Mouse (Mus musculus) ovary, postnatal 14 days (tissue): ENCODE measurements around the gene Tex101.
"Not testable (repeated sequence)": the region's sequence is repeated elsewhere in the genome, so short reads cannot be mapped to it uniquely, and the experiment has no call there.

ENCODE experiments used
- DNase-seq: peaks from one replicate; pipeline ENCODE4 v3.0.0; 2022; ENCODE audit warnings: low spot score

Gene Tex101

DNA sequence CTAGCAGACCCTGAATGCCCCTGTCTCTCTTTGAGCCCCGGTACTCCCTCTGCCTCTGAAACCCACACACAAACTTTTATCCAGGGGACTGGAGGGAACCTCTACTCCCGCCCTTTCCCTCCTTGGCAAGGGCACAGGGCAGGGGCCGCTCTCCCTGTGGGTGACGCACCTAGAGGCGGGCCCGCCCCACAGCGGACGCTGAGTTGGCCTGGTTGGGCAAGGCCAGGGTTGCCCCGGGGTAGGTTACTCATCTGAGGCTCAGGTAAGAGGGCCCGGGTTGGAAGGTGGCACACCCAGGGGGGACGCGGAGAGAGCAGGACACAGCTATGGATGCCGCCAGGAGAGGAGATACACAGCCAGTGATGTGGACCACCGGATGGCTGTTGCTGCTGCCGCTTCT is 40.2 kb downstream of the Tex101 start, which contains the start of gene Lypd3:
Lypd3 (plus strand) TSS at position 287 of the 400 bp plus-strand sequence.
- DNase-seq = no peak

DNA sequence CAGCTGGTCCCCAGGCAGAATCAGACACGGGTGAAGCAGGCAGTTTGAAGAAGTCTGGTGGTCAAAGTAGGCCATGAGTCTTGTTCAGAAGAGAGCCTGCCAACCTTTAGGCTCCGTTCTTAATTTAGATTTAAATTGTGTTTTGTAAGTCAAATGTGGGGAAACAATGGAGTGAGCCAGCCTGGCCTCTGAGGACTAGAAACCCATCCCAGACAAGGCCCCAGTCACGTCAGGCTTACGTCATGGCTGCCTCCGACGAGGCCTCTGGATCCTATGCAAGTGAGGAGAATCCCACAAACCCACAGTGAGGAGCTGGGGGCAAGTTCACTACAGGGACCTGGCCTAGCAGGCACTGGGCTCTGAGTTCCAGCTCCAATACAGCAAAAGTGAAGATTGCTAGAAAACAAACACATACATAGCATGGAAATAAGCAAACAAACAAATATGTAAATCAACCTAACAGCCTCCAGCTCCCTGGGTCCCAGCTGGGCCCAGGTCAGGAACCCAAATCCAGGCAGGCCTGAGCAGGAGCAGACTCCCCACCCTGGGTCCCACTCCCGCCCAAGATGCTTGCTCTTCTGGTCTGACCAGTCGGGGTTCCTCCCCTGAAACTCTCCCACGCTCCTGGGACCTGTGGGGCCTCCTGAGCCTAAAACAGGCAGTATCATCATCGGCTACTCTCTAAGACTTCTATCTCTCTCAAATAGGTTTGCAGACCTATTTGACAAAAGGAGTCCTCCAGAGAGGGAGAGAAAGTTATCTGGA is 46.2 kb downstream of the Tex101 start:
- no peak for DNase-seq

DNA sequence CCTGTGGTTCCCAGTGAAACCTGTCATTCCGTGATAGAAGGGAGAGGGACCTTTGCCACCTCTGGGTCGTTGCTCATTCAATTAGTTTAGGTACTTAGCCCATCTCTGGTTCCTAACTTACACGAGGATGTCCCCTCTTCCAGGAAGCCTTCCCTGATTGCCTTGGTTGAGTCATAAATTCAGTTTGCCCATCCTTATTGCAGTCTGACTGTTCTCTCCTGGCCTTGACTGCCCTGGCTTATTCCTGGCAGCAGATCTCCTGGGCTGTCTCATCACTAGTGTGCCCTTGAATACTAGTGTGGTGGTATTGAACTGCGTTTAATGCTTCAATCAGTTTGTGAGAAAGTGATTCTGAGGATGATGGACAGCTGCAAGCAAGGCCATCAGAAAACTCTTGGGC is 46.8 kb downstream of the Tex101 start:
- no peak for DNase-seq

DNA sequence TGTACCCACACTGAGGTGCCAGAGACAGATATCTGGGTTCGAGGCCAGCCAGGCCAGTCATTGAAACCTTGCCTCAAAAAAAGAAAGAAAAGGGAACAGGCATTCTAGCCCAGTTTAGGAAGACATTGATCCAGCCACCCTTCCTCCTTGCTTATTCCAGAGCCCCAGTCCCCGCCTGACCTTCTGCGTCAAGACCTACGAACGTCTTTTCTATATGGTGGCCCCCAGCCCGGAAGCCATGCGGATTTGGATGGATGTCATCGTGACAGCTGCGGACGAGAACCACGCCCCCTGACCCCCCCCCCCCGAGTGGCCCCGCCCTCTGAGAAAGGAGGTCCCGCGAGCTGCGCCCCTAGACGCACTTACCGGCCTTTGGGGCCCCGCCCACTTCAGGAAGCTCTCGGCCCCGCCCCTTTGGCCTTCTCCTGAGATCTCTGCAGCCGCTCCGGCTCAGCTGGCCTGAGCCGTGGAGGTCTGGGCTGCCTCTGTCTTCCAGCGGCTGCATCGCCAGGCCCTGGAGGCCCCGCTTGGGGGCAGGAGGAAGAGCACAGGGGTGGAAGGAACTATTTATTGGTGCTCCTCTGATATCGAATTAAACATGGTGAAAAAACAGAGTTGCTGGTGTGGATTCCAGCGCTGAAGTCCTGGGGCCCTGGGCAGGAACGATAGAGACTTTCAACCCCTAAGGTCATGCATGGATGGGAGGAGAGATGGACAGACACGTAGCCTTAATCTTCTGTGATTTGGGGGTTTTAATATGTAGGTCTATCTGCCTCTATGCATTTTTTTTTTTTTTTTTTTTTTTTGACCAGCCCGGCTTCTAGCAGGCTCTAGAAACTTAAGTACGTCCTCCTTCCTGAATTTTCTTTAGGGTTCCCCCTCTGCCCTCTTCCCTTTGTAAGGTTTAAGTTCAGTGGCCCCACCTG is 47.5 kb downstream of the Tex101 start:
- DNase-seq = peak; percentile 61

DNA sequence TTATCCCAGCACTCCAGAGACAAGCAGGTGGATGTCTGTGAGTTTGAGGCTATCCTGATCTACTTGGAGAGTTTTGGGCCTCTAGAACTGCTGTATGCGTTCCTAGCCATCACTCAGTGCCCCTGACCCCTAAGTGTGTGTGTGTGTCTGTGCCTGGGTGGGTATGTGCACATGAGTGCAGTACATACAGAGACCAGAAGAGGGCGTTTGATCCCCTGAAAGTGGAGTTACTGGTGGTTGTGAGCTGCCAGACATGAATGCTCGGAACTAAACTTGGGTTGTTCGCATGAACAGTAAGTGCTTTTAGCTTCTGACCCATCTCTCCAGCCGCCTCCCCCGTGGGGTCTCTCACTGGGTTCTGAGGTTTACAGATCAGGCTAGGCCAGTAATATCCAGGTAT is 53.5 kb downstream of the Tex101 start:
- no peak for DNase-seq

DNA sequence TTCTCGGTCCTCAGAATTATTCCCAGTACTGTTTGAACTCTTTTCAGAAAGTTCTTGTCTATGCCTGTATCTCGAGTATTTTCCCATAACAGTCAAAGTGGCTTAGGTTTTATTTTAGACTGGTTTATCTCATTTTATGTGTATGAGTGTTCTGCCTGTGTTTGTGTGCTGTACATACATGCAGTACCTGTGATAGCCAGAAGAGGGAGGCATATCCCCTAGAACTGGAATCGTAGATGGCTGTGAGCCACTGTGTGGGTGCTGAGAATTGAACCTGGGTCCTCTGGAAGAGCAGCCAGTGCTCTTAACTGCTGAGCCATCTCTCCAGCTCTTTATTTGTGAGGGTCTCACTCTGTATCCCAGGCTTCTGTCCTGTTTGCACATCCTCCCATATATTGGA is 55.3 kb downstream of the Tex101 start:
- DNase-seq = no peak

DNA sequence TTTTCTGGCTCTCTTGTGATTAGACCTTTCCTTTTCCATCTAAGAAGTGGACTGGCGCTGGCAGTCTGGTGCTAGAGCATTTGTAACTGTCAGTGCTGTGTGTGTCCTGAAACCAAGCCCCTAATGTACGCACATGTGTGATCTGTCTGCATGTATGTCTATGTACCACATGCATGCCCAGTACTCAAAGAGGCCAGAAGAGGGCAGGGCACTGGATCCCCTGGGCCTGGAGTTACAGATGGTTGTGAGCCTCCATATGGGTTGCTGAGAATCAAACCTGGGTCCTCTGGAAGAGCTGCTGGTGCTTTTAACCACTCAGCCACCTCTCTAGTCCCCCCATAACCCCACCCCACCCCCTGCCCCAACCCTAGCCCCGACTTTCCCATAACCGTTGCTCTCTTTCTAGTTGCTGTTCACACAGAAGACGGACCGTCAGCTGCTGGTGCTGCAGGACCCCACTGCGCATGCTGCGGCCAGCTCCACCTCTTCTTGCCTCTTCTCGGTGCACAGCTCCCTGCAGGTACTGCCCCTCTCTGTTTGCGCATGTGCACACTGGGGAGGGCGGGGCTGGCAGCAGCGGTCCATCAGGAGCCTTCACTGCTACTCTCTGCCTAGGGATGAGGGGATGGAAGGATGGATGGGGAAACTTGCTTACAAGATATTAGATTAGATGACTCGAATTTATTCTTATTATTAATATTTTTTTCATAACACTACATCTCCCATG is 56.6 kb downstream of the Tex101 start:
- no peak for DNase-seq

DNA sequence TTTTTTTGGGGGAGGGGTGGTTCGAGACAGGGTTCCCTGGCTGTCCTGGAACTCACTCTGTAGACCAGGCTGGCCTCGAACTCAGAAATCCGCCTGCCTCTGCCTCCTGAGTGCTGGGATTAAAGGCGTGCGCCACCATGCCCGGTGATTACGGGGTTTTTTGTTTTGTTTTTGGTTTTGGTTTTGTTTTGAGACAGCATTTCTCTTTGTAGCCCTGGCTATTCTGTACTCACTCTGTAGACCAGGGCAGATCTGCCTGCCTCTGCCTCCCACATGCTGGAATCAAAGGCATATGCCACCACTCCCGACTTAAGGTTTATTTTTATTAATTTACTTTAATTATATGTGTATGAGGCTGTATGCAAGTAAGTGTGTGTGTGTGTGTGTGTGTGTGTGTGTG is 58.1 kb downstream of the Tex101 start:
- not testable (repeated sequence) for DNase-seq
